Mouse (Mus musculus) small intestine, adult 2 months (tissue): ENCODE measurements at regions not wholly inside any gene's neighbourhood (a gene's known extent, or its start where the extent isn't known, plus 50 kb on each side); places are given as distances from the start of the nearest gene placed in this dataset.

Experiments used
- H3K27ac ChIP-seq: fragments of 200-500 bp; 2 replicates; pipeline ENCODE4 v1.5.1; 2012; ENCODE audit warnings: low read depth, low read length, control low read depth, inconsistent platforms; ENCODE audit not compliant: insufficient read depth
- H3K27me3 ChIP-seq: fragments of 200-500 bp; 2 replicates; pipeline ENCODE4 v1.6.1; 2012; ENCODE audit warnings: mild to moderate bottlenecking, moderate library complexity, low read length, inconsistent platforms; ENCODE audit not compliant: control insufficient read depth, insufficient read depth
- H3K36me3 ChIP-seq: fragments of 200-500 bp; 2 replicates; pipeline ENCODE4 v1.6.1; 2012; ENCODE audit warnings: mild to moderate bottlenecking, low read length, control low read depth, inconsistent platforms; ENCODE audit not compliant: control insufficient read depth, insufficient read depth
- H3K4me1 ChIP-seq: fragments of 200-500 bp; 2 replicates; pipeline ENCODE4 v1.6.1; 2012; ENCODE audit warnings: low read length, inconsistent platforms, mixed read lengths; ENCODE audit not compliant: control insufficient read depth, insufficient read depth, insufficient read length
- H3K4me3 ChIP-seq: fragments of 200-500 bp; 2 replicates; pipeline ENCODE4 v1.5.1; 2012; ENCODE audit warnings: low read depth, mild to moderate bottlenecking, control low read depth, inconsistent platforms, low read length, moderate library complexity
- CTCF ChIP-seq: fragments of 200-500 bp; IDR thresholded peaks from 2 replicates; pipeline ENCODE4 v1.5.1; 2012; ENCODE audit warnings: low read depth, mild to moderate bottlenecking, control low read depth, inconsistent platforms, low read length, moderate library complexity, mixed read lengths; ENCODE audit not compliant: insufficient replicate concordance, insufficient read length; ENCODE audit errors: extremely low read depth
- POLR2A ChIP-seq: fragments of 200-500 bp; IDR thresholded peaks from 2 replicates; pipeline ENCODE4 v1.6.1; 2012; ENCODE audit warnings: low read depth, mild to moderate bottlenecking, control low read depth, inconsistent platforms, low read length, moderate library complexity
- WGBS: fragments of 180-500 bp; shearing (Covaris S2); methylation state at CpG from one replicate; pipeline ENCODE4 v1.1.7; 2018; 5-methylcytosine and 5-hydroxymethylcytosine counted together

GRCm38 (mm10) chr7:133232889-133233441, 108.8 kb upstream of the Ctbp2 start:
- WGBS = 89% methylated on average over 10 of the region's 10 CpGs
- TF ChIP-seq POLR2A = no peak
- no peak for TF ChIP-seq CTCF
- no peak overlapping the region for H3K27ac ChIP-seq

GRCm38 (mm10) chr7:133230806-133231205, 106.7 kb upstream of the Ctbp2 start:
- Histone ChIP-seq H3K27ac (no peak overlapping the region), H3K27me3 (no peaks in the 10 kb centered on the region), H3K4me1 (no peaks in the 10 kb centered on the region), H3K36me3 (no peaks in the 10 kb centered on the region), H3K4me3 (no peak overlapping the region)
- WGBS = 55% methylated on average over 3 of the region's 3 CpGs
- TF ChIP-seq POLR2A (no peak), CTCF (no peak)

More at GRCm38 (mm10) chr7:133232889-133233441, 108.8 kb upstream of the Ctbp2 start:
- H3K4me3 ChIP-seq = no peak overlapping the region
- no peaks in the 10 kb centered on the region for H3K27me3 ChIP-seq
- no peaks in the 10 kb centered on the region for H3K36me3 ChIP-seq
- H3K4me1 ChIP-seq = no peaks in the 10 kb centered on the region

GRCm38 (mm10) chr7:133223948-133224652, 99.9 kb upstream of the Ctbp2 start:
- no peaks in the 10 kb centered on the region for H3K36me3 ChIP-seq
- H3K4me1 ChIP-seq = no peaks in the 10 kb centered on the region
- H3K4me3 ChIP-seq = no peak overlapping the region
- H3K27ac ChIP-seq = no peak overlapping the region
- no peaks in the 10 kb centered on the region for H3K27me3 ChIP-seq
- TF ChIP-seq CTCF (no peak), POLR2A (no peak)
- WGBS = 86% methylated on average over 19 of the region's 19 CpGs

GRCm38 (mm10) chr7:133212328-133212727, 88.2 kb upstream of the Ctbp2 start:
- no peaks in the 10 kb centered on the region for H3K4me1 ChIP-seq
- H3K27ac ChIP-seq = no peak overlapping the region
- WGBS = 69% methylated on average over 4 of the region's 4 CpGs
- H3K27me3 ChIP-seq = no peaks in the 10 kb centered on the region
- no peak for TF ChIP-seq POLR2A
- no peak for TF ChIP-seq CTCF
- H3K36me3 ChIP-seq = no peaks in the 10 kb centered on the region
- no peak overlapping the region for H3K4me3 ChIP-seq

GRCm38 (mm10) chr7:133205704-133206103, 81.5 kb upstream of the Ctbp2 start:
- Histone ChIP-seq H3K36me3 (no peaks in the 10 kb centered on the region), H3K4me3 (no peak overlapping the region), H3K27ac (no peak overlapping the region), H3K27me3 (no peaks in the 10 kb centered on the region), H3K4me1 (no peaks in the 10 kb centered on the region)
- TF ChIP-seq POLR2A (no peak), CTCF (no peak)
- 13% methylated on average over 7 of the region's 7 CpGs for WGBS

GRCm38 (mm10) chr7:133204485-133204884, 80.3 kb upstream of the Ctbp2 start:
- Histone ChIP-seq H3K4me1 (no peaks in the 10 kb centered on the region), H3K27ac (no peak overlapping the region), H3K4me3 (no peak overlapping the region), H3K36me3 (no peaks in the 10 kb centered on the region), H3K27me3 (no peaks in the 10 kb centered on the region)
- WGBS = 93% methylated on average over 1 of the region's 1 CpGs
- TF ChIP-seq CTCF (no peak), POLR2A (no peak)

- no peaks in the 10 kb centered on the region for H3K4me1 ChIP-seq
- H3K27ac ChIP-seq = no peak overlapping the region
- no peaks in the 10 kb centered on the region for H3K27me3 ChIP-seq
- no peak overlapping the region for H3K4me3 ChIP-seq
- no peaks in the 10 kb centered on the region for H3K36me3 ChIP-seq
- TF ChIP-seq POLR2A (no peak), CTCF (no peak)
- 90% methylated on average over 7 of the region's 7 CpGs for WGBS
Measured at GRCm38 (mm10) chr7:133203933-133204332, 79.8 kb upstream of the Ctbp2 start.
